Mouse (Mus musculus): Measurements from ENCODE around the gene Jade2. TPM values are rescaled to one million over a fixed set of nuclear protein-coding genes. Genes with fewer than 3 reads are reported as not detected.

Jade2 gene
- polyA plus RNA-seq, 1 experiment from 2014 or later, result 0.69 TPM

DNA sequence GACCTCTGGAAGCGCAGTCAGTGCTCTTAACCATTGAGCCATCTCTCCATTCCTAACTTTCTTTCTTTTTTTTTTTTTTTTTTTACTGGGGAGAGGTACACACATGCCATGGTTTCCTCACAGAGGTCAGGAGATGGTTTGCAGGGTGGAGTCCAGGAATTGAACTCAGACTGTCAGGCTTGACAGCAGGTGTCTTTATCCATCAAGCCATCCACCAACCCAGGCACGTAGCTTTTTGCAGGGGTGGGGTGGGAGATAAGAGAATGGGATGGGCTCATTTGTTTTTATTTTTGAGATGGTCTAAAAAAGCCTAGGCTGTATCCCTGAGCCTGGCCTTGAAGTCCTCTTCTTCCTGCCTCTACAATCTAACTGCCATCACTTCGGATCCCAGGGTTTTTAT lies 81.9 kb downstream of the Jade2 start:
- 94% methylated on average over 3 of the region's 3 CpGs for whole genome bisulfite sequencing
- Histone ChIP-seq H3K4me2 (no peak overlapping the region), H3K4me3 (replicated peaks) (no peak overlapping the region), H3K9ac (replicated peaks) (no peak overlapping the region), H3K27ac (replicated peaks) (no peak overlapping the region), H3K36me3 (peaks cover 11% of the 10 kb centered on the region), H3K27me3 (replicated peaks) (no peaks in the 10 kb centered on the region), H3K9me3 (replicated peaks) (no peaks in the 10 kb centered on the region), H3K4me1 (no peaks in the 10 kb centered on the region)
- no peak for ATAC-seq (ENCODE audit: low FRiP score)

- no peak overlapping the region for H3K27ac ChIP-seq (replicated peaks)
- no peak overlapping the region for H3K9ac ChIP-seq (replicated peaks)
- no peaks in the 10 kb centered on the region for H3K27me3 ChIP-seq (replicated peaks)
- H3K9me3 ChIP-seq (replicated peaks), result no peaks in the 10 kb centered on the region
- no peak for ATAC-seq (ENCODE audit: low FRiP score)
- peaks cover 16% of the 10 kb centered on the region for H3K4me1 ChIP-seq
- H3K4me2 ChIP-seq, result no peak overlapping the region
- H3K4me3 ChIP-seq (replicated peaks), result no peak overlapping the region
- H3K36me3 ChIP-seq, result no peaks in the 10 kb centered on the region
- 86% methylated on average over 5 of the region's 5 CpGs for WGBS
These were observed 89.2 kb downstream of the Jade2 start for GRCm38 (mm10) chr11:51768296-51768695.

GRCm38 (mm10) chr11:51767579-51768220 lies 89.8 kb downstream of the Jade2 start:
- 83% methylated on average over 8 of the region's 8 CpGs for WGBS
- H3K4me2 ChIP-seq, result no peak overlapping the region
- no peak overlapping the region for H3K4me3 ChIP-seq (replicated peaks)
- H3K9me3 ChIP-seq (replicated peaks), result no peaks in the 10 kb centered on the region
- no peak for ATAC-seq (ENCODE audit: low FRiP score)
- H3K27ac ChIP-seq (replicated peaks), result no peak overlapping the region
- H3K4me1 ChIP-seq, result peaks cover 20% of the 10 kb centered on the region
- no peaks in the 10 kb centered on the region for H3K36me3 ChIP-seq
- no peak overlapping the region for H3K9ac ChIP-seq (replicated peaks)
- no peaks in the 10 kb centered on the region for H3K27me3 ChIP-seq (replicated peaks)

- no peak overlapping the region for H3K27ac ChIP-seq (replicated peaks)
- 91% methylated on average over 4 of the region's 4 CpGs for WGBS
- peak overlapping the region; percentile 91 for H3K4me2 ChIP-seq
- H3K4me1 ChIP-seq, result peaks cover 20% of the 10 kb centered on the region
- no peak overlapping the region for H3K9ac ChIP-seq (replicated peaks)
- no peak for ATAC-seq (ENCODE audit: low FRiP score)
- no peaks in the 10 kb centered on the region for H3K36me3 ChIP-seq
- peak overlapping the region; percentile 60; the same call in 1 of the 2 replicates for H3K4me3 ChIP-seq (replicated peaks)
- 0 out of 2 replicates have a peak, but pooled peaks cover 6% of the 10 kb centered on the region for H3K27me3 ChIP-seq (replicated peaks)
- no peaks in the 10 kb centered on the region for H3K9me3 ChIP-seq (replicated peaks)
These were observed 92.6 kb downstream of the Jade2 start for GRCm38 (mm10) chr11:51764816-51765215.

DNA sequence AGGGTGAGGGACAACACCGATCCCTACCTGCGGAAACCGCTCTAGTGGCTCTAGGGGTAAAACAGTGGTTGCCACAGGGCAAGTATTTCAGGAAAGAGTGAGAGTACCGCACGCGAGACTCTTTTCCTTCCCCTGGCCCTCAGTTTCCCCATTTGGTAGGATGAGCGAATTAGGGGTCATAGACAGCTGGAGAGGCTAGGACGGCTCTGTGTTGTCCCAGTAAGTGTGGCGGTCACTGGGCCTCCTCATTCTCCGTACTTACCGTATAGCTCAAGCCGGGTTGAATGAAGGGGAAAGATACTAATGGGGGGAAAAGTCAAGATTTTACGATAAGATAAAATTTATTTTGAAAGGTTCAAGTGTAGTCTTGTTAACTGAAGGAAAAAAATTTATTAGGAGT lies 93.5 kb downstream of the Jade2 start:
- peak; percentile 38; the same call in 1 of the 2 replicates for ATAC-seq (ENCODE audit: low FRiP score)
- WGBS, result 6% methylated on average over 13 of the region's 13 CpGs
- 0 out of 2 replicates have a peak, but pooled peaks cover 9% of the 10 kb centered on the region for H3K27me3 ChIP-seq (replicated peaks)

More for the DNA sequence above, 93.5 kb downstream of the Jade2 start:
- Histone ChIP-seq H3K4me1 (peaks cover 20% of the 10 kb centered on the region), H3K9ac (replicated peaks) (peak overlapping the region; percentile 63), H3K4me3 (replicated peaks) (peak overlapping the region; percentile 60), H3K9me3 (replicated peaks) (no peaks in the 10 kb centered on the region), H3K27ac (replicated peaks) (0 out of 2 replicates have a peak overlapping the region, but pooled peaks have one; percentile 1), H3K36me3 (no peaks in the 10 kb centered on the region), H3K4me2 (peak overlapping the region; percentile 91)

Other genes starting within 250 kb of the Jade2 start
- gene Nhp2, start 237.9 kb downstream of the Jade2 start, polyA plus RNA-seq (2015; fragmentation: Nextera tagmentation; extraction: Ambion mirVana), result 96.3 and 117 TPM in 2 replicates
- gene Rmnd5b, start 221.8 kb downstream of the Jade2 start, polyA plus RNA-seq (2015; fragmentation: Nextera tagmentation; extraction: Ambion mirVana), result 79.1 and 79.8 TPM in 2 replicates
- gene N4bp3, start 206.8 kb downstream of the Jade2 start, polyA plus RNA-seq (2015; fragmentation: Nextera tagmentation; extraction: Ambion mirVana), result 30.0 and 31.9 TPM in 2 replicates
- gene D930048N14Rik, start 206.7 kb downstream of the Jade2 start, polyA plus RNA-seq (2015; fragmentation: Nextera tagmentation; extraction: Ambion mirVana), result 2.0 and 2.3 TPM in 2 replicates
- gene 0610009B22Rik, start 168.8 kb downstream of the Jade2 start, polyA plus RNA-seq (2015; fragmentation: Nextera tagmentation; extraction: Ambion mirVana), result 105 and 111 TPM in 2 replicates
- gene Sec24a, start 94.0 kb downstream of the Jade2 start, polyA plus RNA-seq (2015; fragmentation: Nextera tagmentation; extraction: Ambion mirVana), result 14.7 and 16.0 TPM in 2 replicates
- gene Sar1b, start 94.0 kb downstream of the Jade2 start, polyA plus RNA-seq (2015; fragmentation: Nextera tagmentation; extraction: Ambion mirVana), result 207 and 237 TPM in 2 replicates
- 124 and 129 TPM in 2 replicates for gene Cdkn2aipnl, start 110.0 kb upstream of the Jade2 start, polyA plus RNA-seq (2015; fragmentation: Nextera tagmentation; extraction: Ambion mirVana)
- 220 and 226 TPM in 2 replicates for gene Ube2b, start 143.1 kb upstream of the Jade2 start, polyA plus RNA-seq (2015; fragmentation: Nextera tagmentation; extraction: Ambion mirVana)
- 21.1 and 27.4 TPM in 2 replicates for gene Cdkl3, start 146.6 kb upstream of the Jade2 start, polyA plus RNA-seq (2015; fragmentation: Nextera tagmentation; extraction: Ambion mirVana)
- 128 and 130 TPM in 2 replicates for gene Ppp2ca, start 241.0 kb upstream of the Jade2 start, polyA plus RNA-seq (2015; fragmentation: Nextera tagmentation; extraction: Ambion mirVana)

All from neural tube, embryonic 15.5 days (tissue).